Mouse (Mus musculus): ENCODE measurements around the gene Ltbp4.

- TF ChIP-seq CTCF (IDR thresholded peaks at IDR 0.05; ENCODE audit: borderline replicate concordance, extremely low read depth, insufficient read depth, insufficient read length): no peak
- no peak for TF ChIP-seq POLR2A (IDR thresholded peaks at IDR 0.05; ENCODE audit: borderline replicate concordance, extremely low read depth, insufficient read depth, insufficient read length, poor library complexity, severe bottlenecking)
Observed at GRCm38 (mm10) chr7:27337175-27337853, at the start of gene Ltbp4.

All from brain, embryonic 14.5 days (tissue).